Mouse (Mus musculus) kidney, adult 2 months (tissue): ENCODE measurements around the gene Wdr81.

Experiments used
- CTCF ChIP-seq: fragments of 200-500 bp; conservative IDR thresholded peaks from 2 replicates; pipeline ENCODE4 v1.5.1; 2011; ENCODE audit warnings: low read depth, mild to moderate bottlenecking, control low read depth, low read length, moderate library complexity, mixed read lengths; ENCODE audit not compliant: insufficient read depth, insufficient read length
- POLR2A ChIP-seq: fragments of 200-500 bp; IDR thresholded peaks from one replicate; pipeline ENCODE4 v1.6.1; 2011; ENCODE audit warnings: low read depth, low read length, control low read depth

DNA sequence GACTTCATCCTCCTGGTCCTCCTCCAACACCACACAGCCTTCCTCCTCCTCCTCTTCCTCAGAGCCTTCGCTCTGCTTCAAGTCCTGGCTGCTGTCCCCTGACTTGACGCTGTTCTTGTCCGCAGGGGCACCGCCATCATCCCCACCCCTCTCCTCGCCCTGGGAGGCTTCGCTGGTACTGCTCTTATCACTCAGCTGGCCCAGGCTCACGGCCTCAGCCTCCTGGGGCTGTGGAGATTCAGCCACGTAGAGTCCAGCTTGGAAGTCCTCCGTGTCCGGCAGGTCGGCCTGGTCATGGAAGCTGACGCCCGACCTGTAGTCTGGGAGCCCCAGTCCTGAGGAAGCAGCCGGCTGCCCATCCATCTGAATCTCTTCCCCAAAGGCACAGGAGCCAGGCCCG is 3.6 kb downstream of the Wdr81 start:
- TF ChIP-seq CTCF (no peak), POLR2A (no peak)
